Mouse (Mus musculus) midbrain, embryonic 16.5 days (tissue): ENCODE data around the gene Senp7. TPM values are rescaled to one million over a fixed set of nuclear protein-coding genes. Genes with fewer than 3 reads are reported as not detected.

ENCODE experiments used
- ATAC-seq: fragments of 200-750 bp; cut with Nextera tagmentation; 2 replicates; pipeline ENCODE4 v1.8.0; 2017; ENCODE audit warnings: moderate TSS enrichment
- H3K27ac ChIP-seq: fragments of 300-500 bp; sonication (generic); 2 replicates; pipeline ENCODE4 v1.5.1; 2014; ENCODE audit warnings: mild to moderate bottlenecking, low read length, mixed read lengths
- H3K27me3 ChIP-seq: fragments of 300-500 bp; sonication (generic); 2 replicates; pipeline ENCODE4 v1.6.1; 2014; ENCODE audit warnings: low read depth, low read length, mixed read lengths; ENCODE audit not compliant: control insufficient read depth, insufficient read depth
- H3K36me3 ChIP-seq: fragments of 300-500 bp; sonication (generic); 2 replicates; pipeline ENCODE4 v1.6.1; 2014; ENCODE audit warnings: mild to moderate bottlenecking, low read length, moderate library complexity, mixed read lengths; ENCODE audit not compliant: control insufficient read depth, insufficient read depth
- H3K4me1 ChIP-seq: fragments of 300-500 bp; sonication (generic); 2 replicates; pipeline ENCODE4 v1.6.1; 2014; ENCODE audit warnings: mild to moderate bottlenecking, low read length, mixed read lengths; ENCODE audit not compliant: control insufficient read depth, insufficient read depth
- H3K4me2 ChIP-seq: fragments of 300-500 bp; sonication (generic); 2 replicates; pipeline ENCODE4 v1.6.1; 2014; ENCODE audit warnings: mild to moderate bottlenecking, low read length, mixed read lengths
- H3K4me3 ChIP-seq: fragments of 300-500 bp; sonication (generic); 2 replicates; pipeline ENCODE4 v1.5.1; 2014; ENCODE audit warnings: low read depth, mild to moderate bottlenecking, low read length, moderate library complexity, mixed read lengths
- H3K9ac ChIP-seq: fragments of 300-500 bp; sonication (generic); 2 replicates; pipeline ENCODE4 v1.6.1; 2014; ENCODE audit warnings: low read depth, low read length, mixed read lengths
- H3K9me3 ChIP-seq: fragments of 300-500 bp; sonication (generic); replicated peaks from 2 replicates; pipeline ENCODE4 v1.6.1; 2014; ENCODE audit warnings: mild to moderate bottlenecking, low read length, mixed read lengths; ENCODE audit not compliant: control insufficient read depth, poor library complexity, severe bottlenecking
- WGBS: fragments of 180-500 bp; shearing (Covaris S2); extraction: QIAGEN DNeasy Blood & Tissue Kit; methylation state at CpG from one replicate; pipeline ENCODE4 v1.1.7; 2014; 5-methylcytosine and 5-hydroxymethylcytosine counted together
- polyA plus RNA-seq: library from polyadenylated mRNA; unstranded; fragments of >200 nt; fragmentation: Nextera tagmentation; extraction: Ambion mirVana; gene quantifications from 2 replicates; pipeline ENCODE4 v1.2.1, GENCODE M21; 2015

Gene Senp7
- polyA plus RNA-seq, 1 experiment from 2014 or later: 55.4 TPM

DNA sequence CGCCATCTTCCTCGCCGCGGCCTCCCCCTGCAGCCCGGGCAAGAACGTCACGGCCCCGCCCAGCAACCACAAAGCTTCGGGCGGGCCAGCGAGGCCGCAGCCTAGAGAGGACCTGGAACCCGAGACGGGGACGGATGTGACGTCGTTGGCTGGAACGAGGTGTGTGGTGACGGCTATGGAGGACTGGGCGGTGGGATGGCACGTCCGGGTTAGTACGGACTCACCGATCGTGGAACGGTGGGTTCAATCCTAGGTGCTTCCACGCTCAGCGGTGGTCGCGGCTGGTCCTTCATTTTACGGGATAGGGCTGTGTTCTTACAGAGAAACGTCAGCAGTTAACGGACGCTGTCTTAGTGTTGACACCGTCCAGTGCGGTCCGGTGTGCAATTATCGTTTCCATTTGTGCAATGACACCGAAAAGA is 18.5 kb upstream of the Senp7 start, which contains the start of gene Pcnp:
TSS of gene Pcnp (minus strand) at position 79 of the 422 bp plus-strand sequence.
- H3K27ac ChIP-seq: peak within 1 kb of the TSS; percentile 95
- peak within 1 kb of the TSS; percentile 85 for H3K4me2 ChIP-seq
- ATAC-seq: peak; percentile 100
- WGBS: under 1% methylated on average over 39 of the region's 39 CpGs
- H3K9me3 ChIP-seq: no peaks in the 10 kb centered on the region
- H3K4me3 ChIP-seq: peak within 1 kb of the TSS; percentile 76
- H3K9ac ChIP-seq: peak within 1 kb of the TSS; percentile 96
- peaks cover 7% of the 10 kb centered on the region for H3K36me3 ChIP-seq
- no peaks in the 10 kb centered on the region for H3K27me3 ChIP-seq
- H3K4me1 ChIP-seq: peaks cover 25% of the 10 kb centered on the region

DNA sequence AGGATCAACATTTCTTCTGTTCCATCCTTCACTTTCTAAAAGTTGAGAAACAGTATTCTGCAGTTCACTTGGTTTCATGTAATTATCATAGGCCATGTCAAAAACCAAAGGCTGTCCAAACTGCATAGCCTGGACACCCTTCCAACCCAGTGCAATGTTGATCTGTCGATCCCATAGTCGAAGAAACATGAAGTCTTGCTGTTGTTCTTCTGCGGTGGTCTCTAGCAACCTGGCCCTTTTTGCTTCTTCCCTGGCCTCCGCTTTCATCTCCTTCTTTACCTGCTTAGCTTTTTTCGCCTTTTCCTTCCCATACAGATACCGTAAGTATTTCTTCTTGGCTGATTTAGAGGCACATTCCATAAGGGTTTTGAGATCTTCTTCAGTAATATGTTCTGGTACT is 13.6 kb upstream of the Senp7 start:
- WGBS: 94% methylated on average over 6 of the region's 6 CpGs
- Histone ChIP-seq H3K9me3 (no peaks in the 10 kb centered on the region), H3K4me2 (no peak overlapping the region), H3K27ac (no peak overlapping the region), H3K27me3 (no peaks in the 10 kb centered on the region), H3K9ac (no peak overlapping the region), H3K4me3 (no peak overlapping the region), H3K4me1 (peaks cover 23% of the 10 kb centered on the region), H3K36me3 (peaks cover 9% of the 10 kb centered on the region)
- no peak for ATAC-seq

DNA sequence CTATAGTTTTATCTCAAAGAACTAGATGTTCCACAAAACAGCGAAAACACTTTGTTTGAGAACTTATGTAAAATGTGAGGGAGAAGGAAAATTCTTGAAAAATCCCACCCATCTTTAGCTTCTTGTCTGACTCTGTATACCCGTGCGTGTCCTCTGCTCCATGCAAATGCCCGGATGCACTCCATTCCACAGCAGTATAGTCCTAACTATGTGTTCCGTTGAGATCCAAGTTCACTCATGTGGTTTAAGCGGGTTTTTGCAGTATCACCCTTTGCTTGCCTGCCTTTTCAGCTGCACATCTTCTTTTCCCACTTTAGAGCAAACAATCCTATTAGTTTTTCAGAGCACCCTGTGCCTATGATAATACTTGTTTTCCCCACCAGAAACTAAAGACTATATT is 11.6 kb upstream of the Senp7 start:
- Histone ChIP-seq H3K4me2 (peak overlapping the region; percentile 74), H3K4me1 (peaks cover 15% of the 10 kb centered on the region), H3K4me3 (peak overlapping the region; percentile 90), H3K36me3 (peaks cover 9% of the 10 kb centered on the region), H3K9ac (0 out of 2 replicates have a peak overlapping the region, but pooled peaks have one; percentile 25), H3K27ac (no peak overlapping the region), H3K9me3 (no peaks in the 10 kb centered on the region), H3K27me3 (no peaks in the 10 kb centered on the region)
- ATAC-seq: no peak
- 73% methylated on average over 6 of the region's 6 CpGs for WGBS

DNA sequence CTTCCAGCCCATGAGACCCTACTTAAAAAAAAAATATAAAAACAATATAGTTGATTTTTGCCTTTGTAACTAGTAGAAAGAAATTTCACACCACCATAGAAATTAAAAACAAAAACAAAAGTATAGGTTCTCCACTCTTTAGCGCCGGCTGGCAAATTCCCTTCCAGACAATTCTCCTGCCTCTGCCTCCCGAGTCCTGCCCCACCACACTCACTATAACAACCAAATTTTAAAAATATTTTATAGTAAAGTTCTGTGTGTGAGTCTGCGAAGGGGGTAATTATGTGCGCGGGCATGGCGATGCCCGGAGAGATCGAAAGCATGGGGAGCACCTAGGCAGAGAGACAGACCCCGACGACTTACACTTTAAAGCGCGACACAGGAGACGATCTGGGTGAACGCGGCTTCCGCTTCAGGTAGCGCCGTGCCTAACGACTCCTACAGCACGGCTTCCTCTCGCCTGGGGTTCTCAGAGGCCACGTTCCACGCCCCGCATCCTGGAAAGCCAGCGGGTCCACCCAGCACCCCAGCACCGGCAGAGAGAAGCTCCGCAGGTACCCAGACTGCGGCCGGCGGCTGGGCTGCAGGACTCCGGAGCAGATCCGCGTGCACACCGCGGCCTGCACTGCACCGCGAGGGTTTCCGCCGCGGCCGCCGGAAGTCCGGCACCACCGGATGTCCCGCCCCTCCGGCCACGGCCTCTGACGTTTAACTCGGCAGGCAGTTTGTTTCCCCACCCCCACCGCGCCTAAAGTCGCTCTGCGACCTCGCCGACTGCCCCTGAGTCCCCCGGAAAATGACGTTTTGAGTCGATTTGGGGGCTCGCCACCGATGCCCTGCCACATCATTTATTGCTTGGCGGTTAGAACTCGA is 10.8 kb upstream of the Senp7 start, which contains the start of gene Trmt10c:
TSS of gene Trmt10c (minus strand) at position 682 of the 873 bp plus-strand sequence.
- Histone ChIP-seq H3K4me1 (peaks cover 15% of the 10 kb centered on the region), H3K9ac (peak within 1 kb of the TSS; percentile 83), H3K27me3 (no peaks in the 10 kb centered on the region), H3K27ac (peak within 1 kb of the TSS; percentile 93), H3K36me3 (peaks cover 9% of the 10 kb centered on the region), H3K4me3 (peak within 1 kb of the TSS; percentile 90), H3K4me2 (peak within 1 kb of the TSS; percentile 74), H3K9me3 (no peaks in the 10 kb centered on the region)
- under 1% methylated on average over 63 of the region's 63 CpGs for WGBS
- ATAC-seq: peak; percentile 100

DNA sequence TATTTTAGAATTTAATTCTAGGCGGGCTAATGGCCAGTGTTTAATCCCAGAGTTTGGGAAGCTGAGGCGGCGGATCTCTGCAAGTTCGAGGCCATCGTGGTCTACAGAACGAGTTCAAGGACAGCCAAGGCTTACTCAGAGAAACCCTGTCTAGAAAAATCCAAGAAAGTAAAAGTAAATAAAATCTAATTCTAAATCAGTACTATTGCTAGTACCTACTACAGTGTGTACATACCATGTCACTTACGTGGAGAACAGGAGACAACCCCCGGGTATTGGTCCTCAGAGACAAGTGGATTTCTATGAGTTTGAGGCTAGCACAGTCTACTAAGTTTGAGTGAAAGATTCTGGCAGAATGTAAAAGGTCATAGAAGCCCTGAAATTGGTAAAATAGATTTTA is 10.0 kb upstream of the Senp7 start:
- 33% methylated on average over 8 of the region's 8 CpGs for WGBS
- H3K27ac ChIP-seq: peak overlapping the region; percentile 93
- no peaks in the 10 kb centered on the region for H3K9me3 ChIP-seq
- H3K4me3 ChIP-seq: peak overlapping the region; percentile 90
- no peak; the same call in 1 of the 2 replicates for ATAC-seq
- peaks cover 15% of the 10 kb centered on the region for H3K4me1 ChIP-seq
- peak overlapping the region; percentile 51 for H3K4me2 ChIP-seq
- no peaks in the 10 kb centered on the region for H3K27me3 ChIP-seq
- peaks cover 9% of the 10 kb centered on the region for H3K36me3 ChIP-seq
- H3K9ac ChIP-seq: peak overlapping the region; percentile 83

DNA sequence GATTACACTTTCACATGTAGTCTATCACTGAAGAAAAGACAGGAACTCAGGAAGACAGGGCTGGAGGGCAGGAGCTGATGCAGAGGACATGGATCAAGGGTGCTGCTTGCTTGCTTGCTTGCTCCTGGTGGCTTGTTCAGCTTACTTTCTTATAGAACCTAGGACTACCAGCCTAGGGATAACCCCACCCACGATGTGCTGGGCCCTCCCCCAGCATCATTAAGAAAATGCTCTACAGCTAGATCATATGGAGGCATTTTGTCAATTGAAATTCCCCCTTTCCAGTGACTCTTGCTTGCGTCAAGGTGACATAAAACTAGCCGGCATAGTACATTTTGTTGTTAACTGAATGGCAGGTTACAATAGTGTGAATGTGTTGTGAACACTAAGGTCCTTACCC is 7.8 kb downstream of the Senp7 start:
- no peaks in the 10 kb centered on the region for H3K36me3 ChIP-seq
- no peak overlapping the region for H3K4me3 ChIP-seq
- ATAC-seq: no peak

DNA sequence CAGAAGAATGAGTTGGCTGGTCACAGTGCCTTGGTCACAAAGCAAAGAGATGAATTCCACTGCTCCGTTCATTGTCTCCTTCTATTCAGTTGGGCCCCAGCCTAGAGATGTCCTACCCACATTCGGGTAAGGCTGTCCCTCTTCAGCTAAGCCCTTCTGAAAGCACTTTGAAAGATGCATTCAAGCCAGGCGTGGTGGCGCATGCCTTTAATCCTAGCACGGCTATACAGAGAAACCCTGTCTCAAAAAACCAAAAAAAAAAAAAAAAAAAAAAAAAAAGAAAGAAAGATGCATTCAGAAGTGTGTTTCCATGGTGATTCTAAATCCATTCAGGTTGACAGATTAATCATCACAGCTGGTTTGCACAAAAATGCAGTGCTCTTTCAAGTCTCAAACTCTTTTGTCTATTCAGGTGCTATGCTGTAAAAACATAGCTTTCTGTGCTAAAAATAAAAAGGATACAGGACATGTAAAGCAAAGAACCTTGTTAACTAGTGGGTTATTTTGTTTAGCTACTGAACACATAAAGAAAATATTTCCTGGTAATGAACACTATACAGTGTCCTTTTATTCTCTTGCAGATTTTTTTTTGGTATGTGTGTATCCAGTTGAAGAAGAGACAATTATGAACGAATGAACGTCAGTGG is 8.9 kb downstream of the Senp7 start:
- ATAC-seq: peak; percentile 94
- Histone ChIP-seq H3K27ac (peak overlapping the region; percentile 68), H3K4me3 (no peak overlapping the region), H3K9ac (no peak overlapping the region), H3K4me1 (0 out of 2 replicates have a peak, but pooled peaks cover 2% of the 10 kb centered on the region), H3K27me3 (no peaks in the 10 kb centered on the region), H3K36me3 (no peaks in the 10 kb centered on the region), H3K9me3 (no peaks in the 10 kb centered on the region), H3K4me2 (peak overlapping the region; percentile 29; the same call in 1 of the 2 replicates)
- 6% methylated on average over 7 of the region's 7 CpGs for WGBS

More for the DNA sequence above, 7.8 kb downstream of the Senp7 start:
- H3K27ac ChIP-seq: no peak overlapping the region
- WGBS: 84% methylated on average over 3 of the region's 3 CpGs
- no peaks in the 10 kb centered on the region for H3K27me3 ChIP-seq
- H3K9me3 ChIP-seq: no peaks in the 10 kb centered on the region
- 0 out of 2 replicates have a peak, but pooled peaks cover 2% of the 10 kb centered on the region for H3K4me1 ChIP-seq
- H3K9ac ChIP-seq: no peak overlapping the region
- no peak overlapping the region for H3K4me2 ChIP-seq

DNA sequence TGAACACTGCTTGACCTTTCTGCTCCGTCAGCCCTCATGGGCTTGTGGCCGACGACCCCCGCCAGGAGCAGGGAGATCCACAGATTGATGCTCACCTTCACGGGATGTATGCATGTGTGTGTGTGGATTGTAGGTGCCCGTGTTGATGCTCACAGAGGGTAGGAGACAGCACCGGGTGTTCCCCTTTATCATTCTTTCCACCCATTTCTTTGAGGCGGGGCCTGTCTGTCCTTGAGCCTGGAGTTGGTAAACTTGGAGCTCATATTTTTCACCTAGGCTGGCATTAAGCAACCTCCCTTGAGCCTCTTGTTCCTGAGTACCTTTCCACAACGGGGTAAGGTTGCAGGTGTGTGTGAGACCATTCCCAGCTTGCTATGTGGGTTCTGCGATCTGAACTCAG is 10.0 kb downstream of the Senp7 start:
- H3K4me3 ChIP-seq: no peak overlapping the region
- WGBS: 62% methylated on average over 10 of the region's 10 CpGs
- no peak for ATAC-seq
- H3K36me3 ChIP-seq: no peaks in the 10 kb centered on the region
- peak overlapping the region; percentile 29; the same call in 1 of the 2 replicates for H3K4me2 ChIP-seq
- H3K4me1 ChIP-seq: 0 out of 2 replicates have a peak, but pooled peaks cover 2% of the 10 kb centered on the region
- H3K27ac ChIP-seq: peak overlapping the region; percentile 68
- no peaks in the 10 kb centered on the region for H3K27me3 ChIP-seq
- no peaks in the 10 kb centered on the region for H3K9me3 ChIP-seq
- no peak overlapping the region for H3K9ac ChIP-seq
